Comparison of ENCODE assay signal across 8 mouse cellular contexts in the genomic region with DNA sequence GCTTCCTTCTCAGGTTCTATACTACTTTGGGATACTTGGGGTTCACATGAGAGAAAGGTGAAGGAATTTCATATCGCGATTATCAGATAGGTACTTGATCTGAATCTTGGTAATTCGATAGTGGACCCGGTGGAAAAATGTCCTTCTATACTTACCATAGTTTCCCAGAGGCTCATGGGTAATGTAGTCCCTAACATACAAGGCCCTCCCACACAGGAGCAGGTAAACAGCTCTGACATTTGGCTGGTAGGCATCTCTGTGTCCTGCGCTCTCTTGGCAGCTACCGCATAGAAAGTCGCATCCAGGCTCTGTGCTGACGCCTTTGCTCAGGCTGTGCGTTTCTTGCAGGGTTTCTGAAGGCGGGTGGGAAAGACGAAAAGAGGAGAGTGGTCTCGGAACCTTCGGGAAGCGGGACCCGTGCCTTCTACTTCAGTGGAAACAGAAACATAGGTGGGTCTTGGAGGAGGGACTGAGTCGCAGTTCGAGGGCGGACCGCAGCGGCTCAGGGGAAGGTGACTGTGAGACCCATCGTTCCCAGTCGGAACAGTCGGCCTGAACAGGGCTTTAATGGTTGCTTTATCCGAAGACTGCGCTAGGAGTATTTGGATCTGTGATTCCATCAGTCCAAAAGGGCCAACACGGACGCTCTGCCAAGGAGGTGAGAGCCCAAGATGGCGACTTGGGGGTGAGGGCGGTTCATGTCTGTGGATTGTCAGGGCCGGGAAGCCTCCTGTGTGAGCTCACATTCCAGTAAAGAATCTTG. TPM values are rescaled to one million over a fixed set of nuclear protein-coding genes. Genes with fewer than 3 reads are reported as not detected.
A peak's percentile ranks its signal among the peaks of the same experiment; 100 is the strongest.
DNase-seq lines count a peak whose midpoint lies in the region; ATAC-seq and TF ChIP-seq lines count a peak whose summit lies in the region.

TSS of gene Zfp949 (plus strand) at position 170 of the 763 bp plus-strand sequence.

- TF ChIP-seq CTCF in G1E (IDR thresholded peaks at IDR 0.05; ENCODE audit: low read depth, low read length): no peak

- H3K36me3 ChIP-seq in G1E (replicated peaks): peaks cover 22% of the 10 kb centered on the region
- H3K36me3 ChIP-seq in forebrain, embryonic 14.5 days (ENCODE audit: control insufficient read depth, insufficient read depth, low read length): 0 out of 2 replicates have a peak, but pooled peaks cover 2% of the 10 kb centered on the region
- no peaks in the 10 kb centered on the region for H3K36me3 ChIP-seq in liver, embryonic 16.5 days (ENCODE audit: control insufficient read depth, insufficient read depth)
- peaks cover 14% of the 10 kb centered on the region for H3K36me3 ChIP-seq in neural tube, embryonic 13.5 days

- H3K4me3 ChIP-seq in G1E (ENCODE audit: low read depth, low read length): peak within 1 kb of the TSS; percentile 74
- peak within 1 kb of the TSS; percentile 51 for H3K4me3 ChIP-seq in forebrain, embryonic 14.5 days (ENCODE audit: low read depth, low read length)
- peak within 1 kb of the TSS; percentile 82 for H3K4me3 ChIP-seq in liver, embryonic 16.5 days (ENCODE audit: low read depth, low read length)
- peak within 1 kb of the TSS; percentile 58 for H3K4me3 ChIP-seq in neural tube, embryonic 13.5 days

- peak; percentile 82 for ATAC-seq in G1E (ENCODE audit: extremely low read depth, insufficient number of reproducible peaks, low FRiP score, poor library complexity, severe bottlenecking)
- ATAC-seq in forebrain, embryonic 14.5 days: peak; percentile 95
- ATAC-seq in liver, embryonic 16.5 days (ENCODE audit: low read depth): peak; percentile 98
- ATAC-seq in neural tube, embryonic 13.5 days (ENCODE audit: low read depth): peak; percentile 97

- H3K9ac ChIP-seq in forebrain, embryonic 14.5 days (ENCODE audit: low read length): peak within 1 kb of the TSS; percentile 77
- peak within 1 kb of the TSS; percentile 87 for H3K9ac ChIP-seq in liver, embryonic 16.5 days (ENCODE audit: low read depth, low read length)
- peak within 1 kb of the TSS; percentile 82 for H3K9ac ChIP-seq in neural tube, embryonic 13.5 days

- intact Hi-C loops in heart, postnatal 14 days (cut with DNase I): loop anchor here (2.0 to 10.0 kb wide), 3 partner anchors 25 to 143 kb away; no protein-coding TSS in a partner anchor

- H3K27ac ChIP-seq in forebrain, embryonic 14.5 days (ENCODE audit: low read depth, low read length): peak within 1 kb of the TSS; percentile 72; the same call in 1 of the 2 replicates
- H3K27ac ChIP-seq in liver, embryonic 16.5 days (ENCODE audit: low read length): peak within 1 kb of the TSS; percentile 91
- H3K27ac ChIP-seq in neural tube, embryonic 13.5 days (replicated peaks): peak within 1 kb of the TSS; percentile 89

- DNase-seq in G1E (ENCODE audit: low spot score): peak; percentile 57
- DNase-seq in cerebellum, adult 11-12 months: peak; percentile 86
- DNase-seq in forebrain, embryonic 14.5 days (ENCODE audit: low spot score): peak; percentile 95
- DNase-seq in heart, postnatal 14 days: peak; percentile 49 to 66
- DNase-seq in large intestine, adult 2 months (ENCODE audit: low read depth, low spot score): peak; percentile 73
- peak; percentile 95 for DNase-seq in telencephalon, adult 2 months (ENCODE audit: low read depth, low spot score)

- H3K9me3 ChIP-seq in G1E (replicated peaks): no peaks in the 10 kb centered on the region
- H3K9me3 ChIP-seq in forebrain, embryonic 14.5 days (replicated peaks; ENCODE audit: control insufficient read depth, low read length): no peaks in the 10 kb centered on the region
- H3K9me3 ChIP-seq in liver, embryonic 16.5 days (replicated peaks; ENCODE audit: control insufficient read depth, low read length): no peaks in the 10 kb centered on the region
- H3K9me3 ChIP-seq in neural tube, embryonic 13.5 days: no peaks in the 10 kb centered on the region

- H3K4me1 ChIP-seq in G1E (ENCODE audit: insufficient read depth, low read depth, low read length): peaks cover 32% of the 10 kb centered on the region
- H3K4me1 ChIP-seq in forebrain, embryonic 14.5 days (ENCODE audit: control insufficient read depth, insufficient read depth, low read length): peaks cover 17% of the 10 kb centered on the region
- peaks cover 24% of the 10 kb centered on the region for H3K4me1 ChIP-seq in liver, embryonic 16.5 days (ENCODE audit: control insufficient read depth, low read depth, low read length)
- H3K4me1 ChIP-seq in neural tube, embryonic 13.5 days (replicated peaks): peaks cover 35% of the 10 kb centered on the region

- peak within 1 kb of the TSS; percentile 51 for H3K4me2 ChIP-seq in forebrain, embryonic 14.5 days (ENCODE audit: low read length)
- H3K4me2 ChIP-seq in liver, embryonic 16.5 days (ENCODE audit: low read depth, low read length): peak within 1 kb of the TSS; percentile 84
- H3K4me2 ChIP-seq in neural tube, embryonic 13.5 days: peak within 1 kb of the TSS; percentile 70

- H3K27me3 ChIP-seq in G1E (ENCODE audit: insufficient read depth, low read length): no peaks in the 10 kb centered on the region
- H3K27me3 ChIP-seq in forebrain, embryonic 14.5 days (replicated peaks; ENCODE audit: control insufficient read depth, insufficient read depth, low read length): no peaks in the 10 kb centered on the region
- H3K27me3 ChIP-seq in liver, embryonic 16.5 days (ENCODE audit: control insufficient read depth, insufficient read depth, low read depth, low read length): no peaks in the 10 kb centered on the region
- no peaks in the 10 kb centered on the region for H3K27me3 ChIP-seq in neural tube, embryonic 13.5 days

- WGBS in forebrain, embryonic 14.5 days: under 1% methylated on average over 30 of the region's 30 CpGs
- WGBS in large intestine, adult 2 months: under 1% methylated on average over 30 of the region's 30 CpGs
- under 1% methylated on average over 30 of the region's 30 CpGs for WGBS in liver, embryonic 16.5 days (ENCODE audit: insufficient replicate concordance)
- WGBS in neural tube, embryonic 13.5 days: under 1% methylated on average over 30 of the region's 30 CpGs

RNA-seq across cellular contexts. Expression of gene Zfp949, which starts in this region (rescaled TPM):
- 14.9 and 30.9 TPM in 2 replicates for total RNA-seq in G1E (2014; fragmentation: Nextera tagmentation)
- 13.6 and 14.0 TPM in 2 replicates for total RNA-seq in G1E (2017)
- 0.45 and 0.93 TPM in 2 replicates for polyA plus RNA-seq in G1E (2012)
- polyA plus RNA-seq in forebrain, embryonic 14.5 days (2014; fragmentation: Nextera tagmentation; extraction: Ambion mirVana): 11.8 and 14.8 TPM in 2 replicates
- 1 to 10 TPM; 6.9 to 7.8 TPM for total RNA-seq in heart, postnatal 14 days (2021)
- 2.8 and 3.4 TPM in 2 replicates for polyA plus RNA-seq in large intestine, adult 2 months (2012; rRNA removed)
- polyA plus RNA-seq in liver, embryonic 16.5 days (2015; fragmentation: Nextera tagmentation; extraction: Ambion mirVana): 7.9 and 8.4 TPM in 2 replicates
- 18.4 and 20.7 TPM in 2 replicates for polyA plus RNA-seq in neural tube, embryonic 13.5 days (2015; fragmentation: Nextera tagmentation; extraction: Ambion mirVana)

Comparison
In these comparisons a context has a peak if more than half of its experiments do, and no peak if none do; other contexts are left out.
1. Peak in every context shown above with its lines: DNase-seq, ATAC-seq, H3K4me3 ChIP-seq and H3K27ac ChIP-seq.